Mouse (Mus musculus): ENCODE data around the gene Ropn1.

The Ropn1 gene

GRCm38 (mm10) chr16:34689879-34690278 lies 40.2 kb downstream of the Ropn1 start:
- in situ Hi-C loops (cut with MboI, MseI): loop anchor here in 1 of 2 experiments (10.0 kb wide), 1 partner anchor 1505 kb away; the partner anchor contains the start of gene Osbpl11

- in situ Hi-C loops (cut with MboI, MseI): loop anchor here in 1 of 2 experiments (10.0 kb wide), 1 partner anchor 1506 kb away; the partner anchor contains the start of gene Osbpl11
Observed at GRCm38 (mm10) chr16:34690334-34691144, 40.8 kb downstream of the Ropn1 start, which contains the start of gene Ccdc14. Ccdc14 (plus strand) TSS chr16:34690616.

GRCm38 (mm10) chr16:34691156-34691555 lies 41.4 kb downstream of the Ropn1 start:
- in situ Hi-C loops (cut with MboI, MseI): loop anchor here in 1 of 2 experiments (10.0 kb wide), 1 partner anchor 1506 kb away; the partner anchor contains the start of gene Osbpl11

- in situ Hi-C loops (cut with MboI, MseI): loop anchor here in 1 of 2 experiments (10.0 kb wide), 1 partner anchor 1510 kb away; the partner anchor contains the start of gene Osbpl11
Observed at GRCm38 (mm10) chr16:34694477-34694876, 44.8 kb downstream of the Ropn1 start.

- in situ Hi-C loops (cut with MboI, MseI): loop anchor here in 1 of 2 experiments (10.0 kb wide), 1 partner anchor 1514 kb away; the partner anchor contains the start of gene Osbpl11
Observed at GRCm38 (mm10) chr16:34698721-34699120, 49.0 kb downstream of the Ropn1 start.

- in situ Hi-C loops (cut with MboI, MseI): no loop called here
Observed at GRCm38 (mm10) chr16:34700165-34700827, 50.6 kb downstream of the Ropn1 start.

GRCm38 (mm10) chr16:34700828-34701216 lies 51.1 kb downstream of the Ropn1 start:
- in situ Hi-C loops (cut with MboI, MseI): no loop called here

GRCm38 (mm10) chr16:34706019-34706418 lies 56.3 kb downstream of the Ropn1 start:
- in situ Hi-C loops (cut with MboI, MseI): no loop called here

GRCm38 (mm10) chr16:34706487-34706946 lies 56.8 kb downstream of the Ropn1 start:
- in situ Hi-C loops (cut with MboI, MseI): no loop called here

GRCm38 (mm10) chr16:34711481-34711880 lies 61.8 kb downstream of the Ropn1 start:
- in situ Hi-C loops (cut with MboI, MseI): no loop called here

- in situ Hi-C loops (cut with MboI, MseI): no loop called here
Observed at GRCm38 (mm10) chr16:34725156-34725555, 75.4 kb downstream of the Ropn1 start.
